Mouse (Mus musculus) heart, embryonic 15.5 days (tissue): ENCODE measurements around the gene Greb1. TPM values are rescaled to one million over a fixed set of nuclear protein-coding genes. Genes with fewer than 3 reads are reported as not detected.

ENCODE experiments used
- ATAC-seq: fragments of 200-750 bp; cut with Nextera tagmentation; replicated peaks from 2 replicates; pipeline ENCODE4 v1.8.0; 2017; ENCODE audit warnings: low read depth, moderate TSS enrichment; ENCODE audit not compliant: insufficient number of reproducible peaks, insufficient read depth, low FRiP score
- H3K27ac ChIP-seq: fragments of 300-500 bp; sonication (generic); 2 replicates; pipeline ENCODE4 v1.5.1; 2015; ENCODE audit warnings: mild to moderate bottlenecking, inconsistent platforms
- H3K27me3 ChIP-seq: fragments of 300-500 bp; sonication (generic); 2 replicates; pipeline ENCODE4 v1.6.1; 2015; ENCODE audit warnings: inconsistent platforms
- H3K36me3 ChIP-seq: fragments of 300-500 bp; sonication (generic); 2 replicates; pipeline ENCODE4 v1.6.1; 2015; ENCODE audit warnings: mild to moderate bottlenecking, inconsistent platforms
- H3K4me1 ChIP-seq: fragments of 300-500 bp; sonication (generic); replicated peaks from 2 replicates; pipeline ENCODE4 v1.6.1; 2015; ENCODE audit warnings: inconsistent platforms
- H3K4me2 ChIP-seq: fragments of 300-500 bp; sonication (generic); 2 replicates; pipeline ENCODE4 v1.6.1; 2015; ENCODE audit warnings: inconsistent platforms, mild to moderate bottlenecking, moderate library complexity
- H3K4me3 ChIP-seq: fragments of 300-500 bp; sonication (generic); 2 replicates; pipeline ENCODE4 v1.5.1; 2015; ENCODE audit warnings: mild to moderate bottlenecking, inconsistent platforms
- H3K9ac ChIP-seq: fragments of 300-500 bp; sonication (generic); 2 replicates; pipeline ENCODE4 v1.6.1; 2015; ENCODE audit warnings: mild to moderate bottlenecking, inconsistent platforms
- H3K9me3 ChIP-seq: fragments of 300-500 bp; sonication (generic); replicated peaks from 2 replicates; pipeline ENCODE4 v1.6.1; 2016; ENCODE audit warnings: inconsistent platforms
- WGBS: fragments of 180-500 bp; shearing (Covaris S2); methylation state at CpG from one replicate; pipeline ENCODE4 v1.1.7; 2015; ENCODE audit warnings: mixed read lengths; 5-methylcytosine and 5-hydroxymethylcytosine counted together
- polyA plus RNA-seq: library from polyadenylated mRNA; unstranded; fragments of >200 nt; fragmentation: Nextera tagmentation; extraction: Ambion mirVana; gene quantifications from 2 replicates; pipeline ENCODE4 v1.2.1, GENCODE M21; 2015

Greb1 gene
- polyA plus RNA-seq, 1 experiment from 2014 or later, result 0.24 TPM

- Histone ChIP-seq H3K4me2 (no peak overlapping the region), H3K4me3 (no peak overlapping the region), H3K4me1 (peaks cover 14% of the 10 kb centered on the region), H3K27ac (no peak overlapping the region), H3K36me3 (no peaks in the 10 kb centered on the region), H3K9me3 (no peaks in the 10 kb centered on the region), H3K27me3 (peaks cover 22% of the 10 kb centered on the region), H3K9ac (no peak overlapping the region)
- 64% methylated on average over 5 of the region's 5 CpGs for WGBS
- no peak for ATAC-seq
These were observed 3.3 kb upstream of the Greb1 start for GRCm38 (mm10) chr12:16803956-16804430.

- Histone ChIP-seq H3K4me3 (no peak overlapping the region), H3K9ac (no peak overlapping the region), H3K9me3 (no peaks in the 10 kb centered on the region), H3K4me1 (peaks cover 14% of the 10 kb centered on the region), H3K27me3 (peaks cover 20% of the 10 kb centered on the region), H3K27ac (no peak overlapping the region), H3K36me3 (no peaks in the 10 kb centered on the region), H3K4me2 (no peak overlapping the region)
- ATAC-seq, result no peak
- WGBS, result 56% methylated on average over 5 of the region's 5 CpGs
These were observed 2.7 kb upstream of the Greb1 start for GRCm38 (mm10) chr12:16803237-16803955.

GRCm38 (mm10) chr12:16800959-16801315, 251 bp upstream of the Greb1 start:
- no peak overlapping the region for H3K27ac ChIP-seq
- peaks cover 14% of the 10 kb centered on the region for H3K4me1 ChIP-seq
- WGBS, result 2% methylated on average over 12 of the region's 12 CpGs
- H3K36me3 ChIP-seq, result no peaks in the 10 kb centered on the region
- peak overlapping the region; percentile 100 for H3K4me2 ChIP-seq
- ATAC-seq, result peak; percentile 44; the same call in 1 of the 2 replicates
- H3K9me3 ChIP-seq, result no peaks in the 10 kb centered on the region
- H3K9ac ChIP-seq, result peak overlapping the region; percentile 59
- H3K27me3 ChIP-seq, result 0 out of 2 replicates have a peak, but pooled peaks cover 7% of the 10 kb centered on the region
- H3K4me3 ChIP-seq, result peak overlapping the region; percentile 60

GRCm38 (mm10) chr12:16799928-16800258, 793 bp downstream of the Greb1 start:
- 28% methylated on average over 6 of the region's 6 CpGs for WGBS
- no peak overlapping the region for H3K27ac ChIP-seq
- peaks cover 14% of the 10 kb centered on the region for H3K4me1 ChIP-seq
- no peaks in the 10 kb centered on the region for H3K9me3 ChIP-seq
- 0 out of 2 replicates have a peak, but pooled peaks cover 7% of the 10 kb centered on the region for H3K27me3 ChIP-seq
- no peak for ATAC-seq
- H3K9ac ChIP-seq, result no peak overlapping the region
- H3K36me3 ChIP-seq, result no peaks in the 10 kb centered on the region
- peak overlapping the region; percentile 60 for H3K4me3 ChIP-seq
- peak overlapping the region; percentile 100 for H3K4me2 ChIP-seq

- Histone ChIP-seq H3K4me1 (peaks cover 14% of the 10 kb centered on the region), H3K4me3 (no peak overlapping the region), H3K9me3 (no peaks in the 10 kb centered on the region), H3K27ac (no peak overlapping the region), H3K4me2 (no peak overlapping the region), H3K9ac (no peak overlapping the region), H3K27me3 (0 out of 2 replicates have a peak, but pooled peaks cover 7% of the 10 kb centered on the region), H3K36me3 (no peaks in the 10 kb centered on the region)
- WGBS, result 62% methylated on average over 3 of the region's 3 CpGs
- ATAC-seq, result no peak
These were observed 1.8 kb downstream of the Greb1 start for GRCm38 (mm10) chr12:16798894-16799293.

- Histone ChIP-seq H3K9me3 (no peaks in the 10 kb centered on the region), H3K27me3 (0 out of 2 replicates have a peak, but pooled peaks cover 3% of the 10 kb centered on the region), H3K9ac (no peak overlapping the region), H3K4me1 (peaks cover 10% of the 10 kb centered on the region), H3K4me3 (no peak overlapping the region), H3K4me2 (no peak overlapping the region), H3K36me3 (no peaks in the 10 kb centered on the region), H3K27ac (no peak overlapping the region)
- WGBS, result 77% methylated on average over 3 of the region's 3 CpGs
- no peak for ATAC-seq
These were observed 4.9 kb downstream of the Greb1 start for GRCm38 (mm10) chr12:16795781-16796180.

- Histone ChIP-seq H3K36me3 (no peaks in the 10 kb centered on the region), H3K4me1 (no peaks in the 10 kb centered on the region), H3K4me2 (no peak overlapping the region), H3K27me3 (no peaks in the 10 kb centered on the region), H3K27ac (no peak overlapping the region), H3K9me3 (no peaks in the 10 kb centered on the region), H3K9ac (no peak overlapping the region), H3K4me3 (no peak overlapping the region)
- WGBS, result 79% methylated on average over 4 of the region's 4 CpGs
- ATAC-seq, result no peak
These were observed 7.3 kb downstream of the Greb1 start for GRCm38 (mm10) chr12:16793371-16793770.

GRCm38 (mm10) chr12:16790456-16790855, 10.2 kb downstream of the Greb1 start:
- H3K36me3 ChIP-seq, result no peaks in the 10 kb centered on the region
- no peaks in the 10 kb centered on the region for H3K9me3 ChIP-seq
- H3K9ac ChIP-seq, result no peak overlapping the region
- no peaks in the 10 kb centered on the region for H3K4me1 ChIP-seq
- no peak overlapping the region for H3K4me3 ChIP-seq
- 55% methylated on average over 4 of the region's 4 CpGs for WGBS
- ATAC-seq, result no peak
- no peaks in the 10 kb centered on the region for H3K27me3 ChIP-seq
- H3K4me2 ChIP-seq, result no peak overlapping the region
- H3K27ac ChIP-seq, result no peak overlapping the region

- Histone ChIP-seq H3K9me3 (no peaks in the 10 kb centered on the region), H3K4me2 (no peak overlapping the region), H3K4me3 (no peak overlapping the region), H3K27me3 (no peaks in the 10 kb centered on the region), H3K27ac (no peak overlapping the region), H3K4me1 (no peaks in the 10 kb centered on the region), H3K9ac (no peak overlapping the region), H3K36me3 (no peaks in the 10 kb centered on the region)
- 33% methylated on average over 4 of the region's 4 CpGs for WGBS
- no peak for ATAC-seq
These were observed 10.9 kb downstream of the Greb1 start for GRCm38 (mm10) chr12:16789756-16790155.

GRCm38 (mm10) chr12:16789199-16789598, 11.5 kb downstream of the Greb1 start:
- H3K4me1 ChIP-seq, result no peaks in the 10 kb centered on the region
- H3K9me3 ChIP-seq, result no peaks in the 10 kb centered on the region
- H3K4me3 ChIP-seq, result no peak overlapping the region
- WGBS, result 44% methylated on average over 1 of the region's 1 CpGs
- H3K27me3 ChIP-seq, result no peaks in the 10 kb centered on the region
- no peak overlapping the region for H3K4me2 ChIP-seq
- no peak overlapping the region for H3K9ac ChIP-seq
- no peak overlapping the region for H3K27ac ChIP-seq
- no peak for ATAC-seq
- H3K36me3 ChIP-seq, result no peaks in the 10 kb centered on the region

- no peaks in the 10 kb centered on the region for H3K27me3 ChIP-seq
- ATAC-seq, result no peak
- no peaks in the 10 kb centered on the region for H3K36me3 ChIP-seq
- H3K4me1 ChIP-seq, result no peaks in the 10 kb centered on the region
- no peak overlapping the region for H3K27ac ChIP-seq
- H3K9me3 ChIP-seq, result no peaks in the 10 kb centered on the region
- no peak overlapping the region for H3K4me2 ChIP-seq
- 39% methylated on average over 2 of the region's 2 CpGs for WGBS
- H3K9ac ChIP-seq, result no peak overlapping the region
- H3K4me3 ChIP-seq, result no peak overlapping the region
These were observed 12.1 kb downstream of the Greb1 start for GRCm38 (mm10) chr12:16788600-16788999.
